Mouse (Mus musculus) hindbrain, embryonic 16.5 days (tissue): ENCODE data around the gene Zfp704. TPM values are rescaled to one million over a fixed set of nuclear protein-coding genes. Genes with fewer than 3 reads are reported as not detected.

Experiments used
- ATAC-seq: fragments of 200-750 bp; cut with Nextera tagmentation; 2 replicates; pipeline ENCODE4 v1.8.0; 2017; ENCODE audit warnings: moderate TSS enrichment, moderate library complexity
- H3K27ac ChIP-seq: fragments of 300-500 bp; sonication (generic); 2 replicates; pipeline ENCODE4 v1.5.1; 2014; ENCODE audit warnings: low read depth, mild to moderate bottlenecking, control low read depth, low read length, moderate library complexity
- H3K27me3 ChIP-seq: fragments of 300-500 bp; sonication (generic); replicated peaks from 2 replicates; pipeline ENCODE4 v1.6.1; 2014; ENCODE audit warnings: low read length; ENCODE audit not compliant: control insufficient read depth, insufficient read depth
- H3K36me3 ChIP-seq: fragments of 300-500 bp; sonication (generic); 2 replicates; pipeline ENCODE4 v1.6.1; 2014; ENCODE audit warnings: mild to moderate bottlenecking, low read length, moderate library complexity, mixed read lengths; ENCODE audit not compliant: control insufficient read depth, insufficient read depth
- H3K4me1 ChIP-seq: fragments of 300-500 bp; sonication (generic); 2 replicates; pipeline ENCODE4 v1.6.1; 2014; ENCODE audit warnings: low read depth, low read length; ENCODE audit not compliant: control insufficient read depth, insufficient read depth
- H3K4me2 ChIP-seq: fragments of 300-500 bp; sonication (generic); 2 replicates; pipeline ENCODE4 v1.6.1; 2014; ENCODE audit warnings: mild to moderate bottlenecking, low read length, control low read depth, moderate library complexity
- H3K4me3 ChIP-seq: fragments of 300-500 bp; sonication (generic); 2 replicates; pipeline ENCODE4 v1.5.1; 2014; ENCODE audit warnings: mild to moderate bottlenecking, low read length, control low read depth, moderate library complexity
- H3K9ac ChIP-seq: fragments of 300-500 bp; sonication (generic); 2 replicates; pipeline ENCODE4 v1.6.1; 2014; ENCODE audit warnings: low read depth, mild to moderate bottlenecking, control low read depth, low read length, moderate library complexity
- H3K9me3 ChIP-seq: fragments of 300-500 bp; sonication (generic); 2 replicates; pipeline ENCODE4 v1.6.1; 2014; ENCODE audit warnings: mild to moderate bottlenecking, low read length, moderate library complexity; ENCODE audit not compliant: control insufficient read depth
- WGBS: fragments of 180-500 bp; shearing (Covaris S2); extraction: QIAGEN DNeasy Blood & Tissue Kit; methylation state at CpG from one replicate; pipeline ENCODE4 v1.1.7; 2014; 5-methylcytosine and 5-hydroxymethylcytosine counted together
- polyA plus RNA-seq: library from polyadenylated mRNA; unstranded; fragments of >200 nt; fragmentation: Nextera tagmentation; extraction: Ambion mirVana; gene quantifications from 2 replicates; pipeline ENCODE4 v1.2.1, GENCODE M21; 2015

Zfp704 gene
- polyA plus RNA-seq, 1 experiment from 2014 or later, result 13.3 TPM

GRCm38 (mm10) chr3:9476336-9476735 lies 133.5 kb downstream of the Zfp704 start:
- 97% methylated on average over 3 of the region's 3 CpGs for WGBS
- ATAC-seq, result no peak; the same call in 1 of the 2 replicates

GRCm38 (mm10) chr3:9475501-9475900 lies 134.4 kb downstream of the Zfp704 start:
- no peak for ATAC-seq
- no peak overlapping the region for H3K9ac ChIP-seq
- H3K27ac ChIP-seq, result no peak overlapping the region
- H3K27me3 ChIP-seq, result no peaks in the 10 kb centered on the region
- H3K4me2 ChIP-seq, result no peak overlapping the region
- H3K36me3 ChIP-seq, result peaks cover 2% of the 10 kb centered on the region; the same call in 1 of the 2 replicates
- no peaks in the 10 kb centered on the region for H3K9me3 ChIP-seq
- H3K4me1 ChIP-seq, result no peaks in the 10 kb centered on the region
- WGBS, result 92% methylated on average over 5 of the region's 5 CpGs
- H3K4me3 ChIP-seq, result no peak overlapping the region

More at GRCm38 (mm10) chr3:9476336-9476735, 133.5 kb downstream of the Zfp704 start:
- Histone ChIP-seq H3K27ac (no peak overlapping the region), H3K4me3 (no peak overlapping the region), H3K9ac (no peak overlapping the region), H3K27me3 (no peaks in the 10 kb centered on the region), H3K9me3 (no peaks in the 10 kb centered on the region), H3K36me3 (0 out of 2 replicates have a peak, but pooled peaks cover 2% of the 10 kb centered on the region), H3K4me2 (no peak overlapping the region), H3K4me1 (peaks cover 3% of the 10 kb centered on the region; the same call in 1 of the 2 replicates)

- no peak overlapping the region for H3K9ac ChIP-seq
- ATAC-seq, result no peak
- peaks cover 2% of the 10 kb centered on the region; the same call in 1 of the 2 replicates for H3K36me3 ChIP-seq
- H3K4me1 ChIP-seq, result no peaks in the 10 kb centered on the region
- no peak overlapping the region for H3K27ac ChIP-seq
- H3K9me3 ChIP-seq, result no peaks in the 10 kb centered on the region
- 97% methylated on average over 6 of the region's 6 CpGs for WGBS
- no peaks in the 10 kb centered on the region for H3K27me3 ChIP-seq
- no peak overlapping the region for H3K4me3 ChIP-seq
- no peak overlapping the region for H3K4me2 ChIP-seq
Measured at GRCm38 (mm10) chr3:9474331-9474730, 135.6 kb downstream of the Zfp704 start.

GRCm38 (mm10) chr3:9466287-9466686 lies 143.6 kb downstream of the Zfp704 start:
- H3K27me3 ChIP-seq, result no peaks in the 10 kb centered on the region
- WGBS, result 39% methylated on average over 3 of the region's 3 CpGs

GRCm38 (mm10) chr3:9465731-9466130 lies 144.2 kb downstream of the Zfp704 start:
- Histone ChIP-seq H3K9me3 (no peaks in the 10 kb centered on the region), H3K27ac (no peak overlapping the region), H3K9ac (no peak overlapping the region), H3K36me3 (no peaks in the 10 kb centered on the region; the same call in 1 of the 2 replicates), H3K4me2 (no peak overlapping the region), H3K4me3 (no peak overlapping the region), H3K4me1 (no peaks in the 10 kb centered on the region), H3K27me3 (no peaks in the 10 kb centered on the region)
- 90% methylated on average over 4 of the region's 4 CpGs for WGBS
- no peak for ATAC-seq

More at GRCm38 (mm10) chr3:9466287-9466686, 143.6 kb downstream of the Zfp704 start:
- H3K27ac ChIP-seq, result no peak overlapping the region
- no peaks in the 10 kb centered on the region for H3K4me1 ChIP-seq
- no peak overlapping the region for H3K4me2 ChIP-seq
- H3K4me3 ChIP-seq, result no peak overlapping the region
- no peaks in the 10 kb centered on the region for H3K9me3 ChIP-seq
- no peaks in the 10 kb centered on the region; the same call in 1 of the 2 replicates for H3K36me3 ChIP-seq
- ATAC-seq, result peak; percentile 60; the same call in 1 of the 2 replicates
- H3K9ac ChIP-seq, result no peak overlapping the region

- Histone ChIP-seq H3K27me3 (no peaks in the 10 kb centered on the region), H3K36me3 (0 out of 2 replicates have a peak, but pooled peaks cover 3% of the 10 kb centered on the region), H3K4me3 (no peak overlapping the region), H3K9me3 (no peaks in the 10 kb centered on the region), H3K4me2 (no peak overlapping the region), H3K9ac (no peak overlapping the region), H3K27ac (no peak overlapping the region), H3K4me1 (no peaks in the 10 kb centered on the region)
- WGBS, result 87% methylated on average over 5 of the region's 5 CpGs
- ATAC-seq, result peak; percentile 67
Measured at GRCm38 (mm10) chr3:9461660-9462059, 148.2 kb downstream of the Zfp704 start.

GRCm38 (mm10) chr3:9460284-9460683 lies 149.6 kb downstream of the Zfp704 start:
- Histone ChIP-seq H3K36me3 (0 out of 2 replicates have a peak, but pooled peaks cover 3% of the 10 kb centered on the region), H3K27ac (no peak overlapping the region), H3K9me3 (no peaks in the 10 kb centered on the region), H3K4me1 (no peaks in the 10 kb centered on the region), H3K9ac (no peak overlapping the region), H3K4me2 (no peak overlapping the region), H3K27me3 (no peaks in the 10 kb centered on the region), H3K4me3 (no peak overlapping the region)
- no peak for ATAC-seq
- 88% methylated on average over 6 of the region's 6 CpGs for WGBS

- WGBS, result 76% methylated on average over 10 of the region's 10 CpGs
- Histone ChIP-seq H3K4me2 (no peak overlapping the region), H3K9ac (no peak overlapping the region), H3K4me1 (no peaks in the 10 kb centered on the region), H3K27ac (no peak overlapping the region), H3K36me3 (0 out of 2 replicates have a peak, but pooled peaks cover 3% of the 10 kb centered on the region), H3K9me3 (no peaks in the 10 kb centered on the region), H3K4me3 (no peak overlapping the region), H3K27me3 (no peaks in the 10 kb centered on the region)
- 0 out of 2 replicates have a peak, but pooled peaks have one; percentile 42 for ATAC-seq
Measured at GRCm38 (mm10) chr3:9456380-9456890, 153.4 kb downstream of the Zfp704 start.

GRCm38 (mm10) chr3:9455351-9455750 lies 154.5 kb downstream of the Zfp704 start:
- ATAC-seq, result no peak
- Histone ChIP-seq H3K4me1 (no peaks in the 10 kb centered on the region), H3K27ac (no peak overlapping the region), H3K4me3 (no peak overlapping the region), H3K4me2 (no peak overlapping the region), H3K27me3 (no peaks in the 10 kb centered on the region), H3K9me3 (no peaks in the 10 kb centered on the region), H3K36me3 (0 out of 2 replicates have a peak, but pooled peaks cover 2% of the 10 kb centered on the region), H3K9ac (no peak overlapping the region)
- WGBS, result 96% methylated on average over 5 of the region's 5 CpGs
